Mouse (Mus musculus) frontal cortex, postnatal 25 days (tissue): Measurements from ENCODE around the gene Nop58.
"Not testable (repeated sequence)": the region's sequence is repeated elsewhere in the genome, so short reads cannot be mapped to it uniquely, and the experiment has no call there.

ENCODE experiments used
- DNase-seq, 2 experiments: peaks; one replicate each; pipeline ENCODE4 v3.0.0; 2022; ENCODE audit warnings: low spot score in 2 of 2

Nop58 gene

GRCm38 (mm10) chr1:59684819-59685755 lies at the start of gene Nop58:
Gene Nop58 (plus strand): TSS chr1:59684971.
- peak; percentile 65 to 78 for DNase-seq

- no peak for DNase-seq
Measured at GRCm38 (mm10) chr1:59636349-59636748, 48.4 kb upstream of the Nop58 start.

- DNase-seq = no peak
Measured at GRCm38 (mm10) chr1:59638371-59638770, 46.4 kb upstream of the Nop58 start.

- no peak for DNase-seq
Measured at GRCm38 (mm10) chr1:59642488-59642887, 42.3 kb upstream of the Nop58 start.

- DNase-seq = not testable (repeated sequence)
Measured at GRCm38 (mm10) chr1:59646502-59646901, 38.3 kb upstream of the Nop58 start.

- DNase-seq = no peak
Measured at GRCm38 (mm10) chr1:59651201-59651819, 33.5 kb upstream of the Nop58 start.

- DNase-seq = no peak
Measured at GRCm38 (mm10) chr1:59653243-59653911, 31.4 kb upstream of the Nop58 start.

- DNase-seq = no peak
Measured at GRCm38 (mm10) chr1:59656244-59657171, 28.3 kb upstream of the Nop58 start.

GRCm38 (mm10) chr1:59663456-59664135 lies 21.2 kb upstream of the Nop58 start:
- DNase-seq = no peak

GRCm38 (mm10) chr1:59668871-59669270 lies 15.9 kb upstream of the Nop58 start:
- DNase-seq = no peak

- peak; percentile 8 to 17 for DNase-seq
Measured at GRCm38 (mm10) chr1:59669962-59670630, 14.7 kb upstream of the Nop58 start.

- DNase-seq = peak; percentile 77 to 84
Measured at GRCm38 (mm10) chr1:59670641-59671168, 14.1 kb upstream of the Nop58 start, which contains the start of gene Sumo1. Gene Sumo1 (minus strand): TSS chr1:59670834.

- no peak for DNase-seq
Measured at GRCm38 (mm10) chr1:59673661-59674060, 11.1 kb upstream of the Nop58 start.

GRCm38 (mm10) chr1:59683926-59684818 lies 599 bp upstream of the Nop58 start:
- no peak for DNase-seq

- DNase-seq = no peak
Measured at GRCm38 (mm10) chr1:59687493-59687892, 2.7 kb downstream of the Nop58 start.

GRCm38 (mm10) chr1:59690467-59690866 lies 5.7 kb downstream of the Nop58 start:
- no peak for DNase-seq

- DNase-seq = no peak
Measured at GRCm38 (mm10) chr1:59697751-59698150, 13.0 kb downstream of the Nop58 start.

GRCm38 (mm10) chr1:59698207-59698606 lies 13.4 kb downstream of the Nop58 start:
- DNase-seq = no peak

- no peak for DNase-seq
Measured at GRCm38 (mm10) chr1:59701766-59702165, 17.0 kb downstream of the Nop58 start.
